Mouse (Mus musculus) adrenal gland, postnatal 14 days (tissue): ENCODE measurements around the gene Galnt6. TPM values are rescaled to one million over a fixed set of nuclear protein-coding genes. Genes with fewer than 3 reads are reported as not detected.

Experiments used
- DNase-seq: peaks from one replicate; pipeline ENCODE4 v3.0.0; 2021; ENCODE audit warnings: mixed read lengths
- total RNA-seq: library from RNA; stranded (reverse); gene quantifications from 2 replicates; pipeline ENCODE4 v1.2.3, GENCODE M21; 2021

Galnt6 gene
- total RNA-seq, 1 experiment from 2014 or later, result 8.1 TPM

DNA sequence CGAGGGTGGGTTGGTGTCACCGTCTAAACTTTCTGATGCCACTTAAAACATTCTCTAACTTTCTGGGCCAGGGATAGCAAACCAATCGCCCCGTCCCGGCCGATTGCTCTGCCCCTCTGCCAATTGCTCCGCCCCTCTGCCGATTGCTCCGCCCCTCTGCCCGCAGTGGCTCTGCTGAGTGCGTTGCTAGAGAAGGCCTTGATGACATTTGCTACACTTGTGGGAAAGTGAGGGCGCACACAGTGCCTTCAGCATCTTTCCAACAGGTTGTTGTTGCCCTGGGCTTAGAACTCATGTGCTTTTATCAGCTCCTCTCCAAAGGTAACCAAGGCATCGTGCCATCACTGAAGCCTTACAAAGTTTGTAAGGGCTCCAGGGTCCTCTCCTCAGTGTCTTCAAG, 43.9 kb downstream of the Galnt6 start:
- DNase-seq, result no peak

DNA sequence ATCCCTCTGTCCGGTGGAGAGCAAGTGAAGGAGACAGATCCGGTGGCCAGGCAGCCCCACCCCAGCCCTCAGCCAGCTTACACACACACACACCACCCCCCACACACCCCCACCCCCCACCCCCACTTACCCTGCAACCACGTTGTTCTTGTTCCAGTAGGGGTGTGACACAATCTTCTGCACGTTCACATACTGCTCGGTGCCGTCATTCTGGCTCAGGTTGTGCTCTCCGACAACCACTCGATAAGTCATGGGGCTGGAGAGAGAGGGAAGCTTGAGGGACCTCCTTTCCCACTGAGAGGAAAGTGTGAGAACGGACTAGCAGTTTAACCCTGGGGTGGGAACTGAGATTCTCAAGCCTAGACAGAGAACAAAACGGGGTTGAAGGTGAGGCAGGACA, 44.7 kb downstream of the Galnt6 start:
- no peak for DNase-seq

DNA sequence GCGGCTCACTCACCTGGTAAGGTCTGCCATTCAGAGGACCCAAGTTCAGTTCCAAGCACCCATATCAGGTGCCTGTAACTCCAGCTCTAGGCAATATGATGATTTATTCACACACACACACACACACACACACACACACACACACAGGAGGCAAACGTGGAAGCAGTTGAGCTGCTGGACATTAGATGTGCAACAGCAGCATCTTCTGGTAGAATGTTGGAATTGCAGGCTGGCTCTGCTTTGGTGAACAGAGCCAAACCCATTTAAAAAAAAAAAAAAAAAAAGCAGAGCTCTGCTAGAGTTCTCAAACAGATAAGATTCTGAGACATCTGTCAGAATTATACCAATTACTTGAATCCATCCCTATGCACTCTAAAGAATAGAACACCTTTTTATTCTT, 46.1 kb downstream of the Galnt6 start:
- DNase-seq, result peak; percentile 85

DNA sequence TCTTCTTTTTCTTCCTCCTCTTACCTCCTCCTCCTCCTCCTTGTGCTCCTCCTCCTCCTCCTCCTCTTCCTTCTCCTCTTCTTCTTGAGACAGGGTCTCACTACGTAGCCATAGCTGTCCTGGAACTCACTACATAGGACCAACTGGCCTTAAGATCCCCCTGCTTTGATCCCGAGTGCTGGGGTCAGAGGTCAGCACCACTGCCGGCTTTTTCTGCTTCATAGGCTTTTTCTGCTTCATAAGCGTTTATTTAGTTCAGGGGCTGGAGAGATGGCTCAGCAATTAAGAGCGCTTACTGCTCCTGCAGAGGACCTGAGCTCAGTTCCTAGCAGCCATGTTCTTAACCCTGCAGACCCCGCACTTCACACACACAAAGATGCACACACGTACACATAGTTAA, 47.4 kb downstream of the Galnt6 start:
- DNase-seq, result no peak

DNA sequence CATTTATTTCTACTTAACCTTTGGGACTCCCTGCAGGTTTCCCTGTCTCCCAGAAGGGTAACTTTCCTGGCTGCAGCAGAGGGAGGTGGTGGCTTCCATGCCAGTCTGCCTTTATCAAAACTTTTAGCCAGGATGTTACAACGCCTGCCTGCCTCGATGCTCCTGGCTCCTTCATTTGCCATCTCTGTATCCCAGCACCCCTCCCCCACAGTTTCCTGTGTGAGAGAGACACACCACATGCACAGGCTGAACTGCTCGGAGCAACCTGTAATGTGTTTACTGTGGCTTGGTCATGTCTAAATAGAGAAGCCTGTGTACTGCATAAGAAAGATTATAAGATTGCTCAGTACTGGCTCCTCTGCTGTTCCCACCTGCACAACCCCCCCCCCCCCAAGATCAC, 48.8 kb downstream of the Galnt6 start:
- no peak for DNase-seq

DNA sequence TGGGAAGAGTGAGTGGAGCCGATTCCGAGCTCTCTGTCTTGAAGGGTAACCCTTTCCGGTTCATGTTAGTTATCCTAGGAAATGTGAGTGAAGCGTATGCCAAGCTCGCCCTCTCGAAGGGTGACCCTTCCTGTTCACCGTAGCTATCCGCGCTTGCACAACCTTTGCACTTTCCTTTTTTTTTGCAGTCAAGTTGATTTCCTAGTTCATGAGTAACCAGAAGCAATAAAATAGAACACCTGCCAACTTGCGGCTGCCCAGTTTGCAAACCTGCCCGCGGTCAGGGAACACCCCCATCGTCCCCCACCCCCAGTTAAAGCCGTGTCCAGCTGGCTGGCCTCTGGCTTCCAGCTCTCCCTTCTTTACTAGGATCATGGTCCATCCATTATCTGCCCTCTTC, 50.2 kb downstream of the Galnt6 start:
- no peak for DNase-seq

DNA sequence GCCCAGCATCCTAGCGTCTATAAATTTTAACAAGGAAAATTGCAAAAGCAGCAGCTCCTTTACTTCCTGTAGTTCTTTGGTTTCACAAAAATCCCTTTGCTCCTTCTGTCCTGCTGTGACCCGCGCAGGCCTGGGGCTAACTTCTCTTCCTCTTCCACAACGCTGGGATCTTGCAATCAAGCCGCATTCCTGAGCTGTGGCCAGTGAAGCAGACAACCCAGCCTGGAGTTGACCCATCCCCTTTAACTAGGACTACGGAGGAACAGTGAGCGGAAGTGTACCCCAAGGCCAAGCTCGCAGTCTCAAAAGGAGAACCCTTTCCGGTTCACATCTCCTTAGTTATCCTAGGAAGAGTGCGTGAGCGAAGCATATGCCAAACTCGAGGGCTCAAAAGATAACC, 50.6 kb downstream of the Galnt6 start:
- no peak for DNase-seq

DNA sequence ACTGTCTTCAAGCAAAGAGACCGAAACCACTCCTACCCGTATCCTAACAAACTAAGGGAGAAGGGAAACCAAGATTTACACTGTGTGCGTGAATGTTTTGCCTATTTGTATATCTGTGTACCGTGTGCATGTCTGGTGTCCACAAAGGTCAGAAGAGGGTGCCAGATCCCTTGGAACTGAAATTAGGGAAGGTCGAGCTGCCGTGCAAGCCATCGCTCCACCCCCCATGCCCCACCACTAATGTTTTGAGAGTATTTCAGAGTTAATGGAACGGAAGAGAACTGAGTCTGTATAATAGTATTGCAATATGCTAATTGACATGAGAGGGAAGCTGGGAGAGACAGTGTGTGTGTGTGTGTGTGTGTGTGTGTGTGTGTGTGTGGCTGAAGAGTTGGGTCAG, 51.5 kb downstream of the Galnt6 start:
- DNase-seq, result no peak

DNA sequence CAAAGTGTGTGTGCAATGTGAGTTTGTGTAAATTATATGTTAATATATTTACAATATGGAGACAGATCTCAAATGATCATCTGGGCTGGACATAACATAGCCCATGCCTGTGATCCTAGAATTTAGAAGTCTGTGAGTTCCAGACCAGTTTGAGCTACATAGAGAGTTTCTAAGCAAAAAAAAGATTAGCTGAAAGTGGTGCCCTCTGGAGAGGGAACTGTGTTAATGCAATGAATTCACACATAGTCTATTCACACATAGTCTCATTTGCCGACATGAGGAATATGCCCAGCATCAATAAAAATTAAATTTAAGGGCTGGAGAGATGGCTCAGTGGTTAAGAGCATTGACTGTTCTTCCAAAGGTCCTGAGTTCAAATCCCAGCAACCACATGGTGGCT, 52.7 kb downstream of the Galnt6 start:
- no peak for DNase-seq

DNA sequence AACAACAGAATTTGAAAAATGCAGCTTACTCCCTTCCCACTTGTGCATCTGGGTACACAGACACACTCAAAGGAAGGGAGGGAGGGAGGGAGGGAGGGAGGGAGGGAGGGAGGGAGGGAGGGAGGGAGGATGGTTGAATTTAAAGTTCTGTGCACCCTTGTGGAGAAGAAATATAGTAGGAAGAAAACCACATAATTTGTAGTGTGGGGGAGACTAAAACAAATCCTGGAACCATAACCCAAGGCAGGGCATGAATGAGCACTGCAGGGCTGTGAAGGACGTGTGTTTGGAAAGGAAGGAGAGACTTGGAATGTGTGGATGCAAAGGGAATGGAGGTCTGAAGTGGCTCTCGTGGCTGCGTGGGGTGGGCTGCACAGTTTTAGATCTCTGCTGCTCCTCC, 53.7 kb downstream of the Galnt6 start:
- DNase-seq, result no peak

DNA sequence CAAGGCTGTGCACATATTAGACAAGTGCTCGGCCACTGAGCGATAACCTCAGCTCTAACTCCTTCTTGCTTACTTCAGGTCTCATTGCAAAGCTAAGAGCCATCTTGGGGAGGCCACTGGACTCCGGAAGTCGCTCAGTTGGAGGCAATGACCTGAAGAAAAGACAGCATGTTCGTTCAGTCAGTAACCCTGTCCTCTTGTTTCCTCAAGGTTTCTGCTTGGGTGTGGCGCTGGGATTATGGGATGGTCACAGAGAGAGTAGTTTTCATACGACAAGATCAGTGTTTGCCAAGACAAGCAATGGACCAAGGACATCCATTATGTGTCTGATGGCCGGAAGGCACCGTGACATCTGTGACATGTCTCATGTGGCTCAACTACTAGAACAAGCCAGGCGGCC, 54.6 kb downstream of the Galnt6 start:
- DNase-seq, result no peak

DNA sequence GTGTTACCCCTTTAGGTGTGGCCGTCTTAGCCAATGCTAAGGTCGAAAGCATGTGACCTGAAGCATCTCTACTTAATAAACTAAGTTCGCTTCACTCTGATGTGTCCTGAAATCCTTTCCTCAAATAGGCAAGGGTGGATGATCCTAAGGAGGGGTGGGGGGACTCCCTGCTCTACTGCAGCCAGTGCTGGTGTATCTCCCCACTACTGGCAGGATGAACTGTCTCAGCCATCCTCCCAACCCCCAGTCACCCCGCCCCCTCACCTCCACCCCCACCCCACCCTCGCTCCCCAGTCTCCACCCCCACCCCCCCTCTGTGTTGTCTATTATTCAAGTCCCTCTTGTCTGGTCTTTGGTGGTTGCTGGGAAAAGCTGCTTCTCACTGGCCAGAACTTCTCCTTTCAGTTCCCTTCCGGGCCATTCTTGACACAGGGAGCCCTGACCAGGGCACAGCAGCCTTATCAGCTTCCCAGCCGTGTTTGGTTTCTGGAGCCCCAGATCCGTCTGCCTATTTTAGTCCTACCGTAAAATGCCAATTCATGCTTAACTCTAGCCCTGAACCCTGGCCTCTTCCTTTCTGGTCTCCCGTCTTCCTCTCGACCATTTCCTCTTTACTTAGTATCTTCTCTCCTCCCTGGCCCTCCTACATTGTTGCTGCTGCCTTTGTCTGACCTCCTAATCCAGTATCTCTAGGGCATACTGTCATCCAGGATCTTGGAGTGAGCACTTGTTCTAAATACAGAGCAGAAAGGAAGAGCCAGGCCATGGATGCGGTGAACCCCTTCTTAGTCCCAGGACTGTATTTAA, 55.4 kb downstream of the Galnt6 start:
- no peak for DNase-seq

DNA sequence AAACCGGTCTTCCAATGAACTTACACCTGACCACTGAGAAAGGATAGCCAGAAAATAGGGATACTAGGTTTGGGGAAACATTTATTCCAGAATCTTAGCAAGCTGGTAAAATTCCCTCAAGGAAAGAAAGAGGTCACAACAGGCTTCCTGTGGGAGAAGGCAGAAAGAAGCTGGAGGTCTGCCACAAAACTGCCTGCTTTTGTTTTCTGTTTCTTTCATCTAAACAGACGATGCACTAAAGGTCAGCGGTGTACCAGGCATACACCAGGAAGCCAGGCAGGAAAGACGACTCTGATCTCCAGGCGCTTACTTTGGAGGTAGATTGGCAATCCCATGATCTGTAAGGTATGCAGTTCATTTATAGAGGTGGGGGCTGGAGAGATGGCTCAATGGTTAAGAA, 58.3 kb downstream of the Galnt6 start:
- DNase-seq, result peak; percentile 53

DNA sequence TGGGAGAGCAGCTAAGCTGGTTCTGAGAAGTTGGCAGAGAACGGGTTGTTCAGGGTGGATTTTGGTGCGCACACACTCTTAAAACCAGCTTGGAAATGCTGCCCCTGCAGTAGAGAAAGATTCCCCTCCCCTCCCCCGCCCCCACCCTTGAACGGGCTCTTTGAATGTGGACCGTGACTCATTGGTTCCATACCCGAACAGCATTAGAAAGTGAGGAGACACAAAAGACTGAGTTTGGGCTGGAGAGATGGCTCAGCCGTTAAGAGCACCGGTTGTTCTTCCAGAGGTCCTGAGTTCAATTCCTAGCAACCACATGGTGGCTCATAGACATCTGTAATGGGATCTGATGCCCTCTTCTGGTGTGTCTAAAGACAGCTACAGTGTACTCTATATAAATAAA, 59.2 kb downstream of the Galnt6 start:
- no peak for DNase-seq

DNA sequence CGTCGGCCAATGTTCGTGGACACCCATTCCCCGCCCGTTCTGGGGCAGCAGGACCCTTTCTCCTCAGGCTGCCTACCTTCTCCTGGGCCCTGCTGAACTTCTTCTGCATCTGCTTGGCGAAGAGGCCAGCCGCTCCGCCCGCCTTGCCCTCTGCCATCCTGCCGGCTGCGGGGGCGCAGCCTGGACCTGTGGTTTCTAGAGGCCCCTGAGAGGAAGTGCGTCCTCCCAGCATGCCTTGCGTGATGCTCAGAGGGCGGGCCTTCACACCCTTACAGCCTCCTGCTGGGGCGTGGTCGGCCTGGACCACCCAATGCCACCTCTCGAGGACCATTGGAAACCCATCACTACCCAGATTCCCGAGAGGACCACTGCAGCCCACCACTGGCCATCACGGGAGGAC, 59.8 kb downstream of the Galnt6 start, which contains the start of gene Bin2:
Gene Bin2, minus strand, starts transcription at position 217 of the 400 bp plus-strand sequence.
- DNase-seq, result peak; percentile 54

DNA sequence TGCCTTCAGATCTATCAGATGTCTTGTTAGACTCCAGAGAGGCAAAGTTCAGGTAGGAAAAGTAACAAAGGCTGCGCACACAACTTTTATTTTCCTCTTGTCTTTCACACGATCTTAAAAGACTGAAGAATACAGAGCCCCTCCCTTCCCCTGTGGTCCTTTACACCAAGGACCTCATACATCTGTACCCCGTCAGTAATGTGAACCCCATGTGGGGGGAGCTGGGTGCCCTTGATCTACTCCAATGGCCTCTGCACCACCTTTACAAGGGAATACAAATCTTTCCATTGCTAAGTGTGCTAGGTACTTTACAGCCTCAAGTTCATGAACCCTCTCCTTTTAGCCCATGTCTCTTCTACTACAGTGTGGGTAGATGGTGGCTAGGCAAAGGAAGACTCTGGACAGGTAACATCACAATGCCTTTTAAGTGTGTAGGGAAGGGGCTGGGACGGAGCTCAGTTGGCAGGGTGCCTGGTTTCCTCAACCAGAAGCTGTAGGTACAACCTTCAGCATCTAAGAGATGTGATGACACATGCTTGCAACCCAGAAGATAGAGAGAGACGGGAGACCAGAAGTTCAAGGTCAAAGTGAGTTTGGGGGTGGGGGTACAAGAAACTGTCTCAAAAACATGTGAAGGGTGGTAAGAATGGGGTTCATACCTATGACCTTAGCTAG, 61.2 kb downstream of the Galnt6 start:
- no peak for DNase-seq

DNA sequence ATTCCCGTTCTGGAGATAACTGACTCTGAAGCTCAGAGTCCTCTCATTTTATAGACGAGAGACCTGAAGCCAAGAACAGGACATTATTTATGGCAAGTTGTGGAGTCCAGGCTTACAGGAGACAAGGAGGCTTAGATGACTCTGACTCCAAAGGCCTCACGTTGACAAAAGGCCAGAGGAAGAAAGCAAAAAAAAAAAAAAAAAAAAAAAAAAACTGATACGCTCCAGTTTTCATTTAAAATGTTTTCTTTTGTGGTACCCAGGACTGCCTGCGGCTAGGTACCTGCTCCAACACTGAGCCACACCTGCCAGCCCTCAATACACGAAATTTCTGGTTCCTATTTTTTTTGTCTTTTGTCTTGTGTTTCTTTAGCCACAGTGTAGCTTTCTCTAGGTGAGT, 61.8 kb downstream of the Galnt6 start:
- no peak for DNase-seq

DNA sequence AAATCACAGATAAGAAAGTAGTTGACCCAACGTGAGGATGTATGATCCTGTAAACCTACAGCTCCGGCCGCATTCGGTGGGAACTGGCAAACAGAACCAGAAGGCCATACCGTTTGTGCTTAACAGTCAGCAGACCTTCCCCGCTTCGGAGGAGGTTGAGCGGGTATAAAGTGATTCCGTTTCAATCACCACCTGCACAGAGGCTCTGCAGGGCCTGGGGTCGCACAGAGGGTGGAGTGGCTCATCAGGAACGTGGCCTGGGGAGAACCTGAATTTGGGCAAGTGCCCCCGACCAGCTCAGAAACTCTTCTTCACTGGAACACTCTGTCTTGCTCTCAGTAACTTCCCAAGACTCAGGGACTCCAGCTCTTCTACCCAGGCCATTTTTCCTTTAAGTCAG, 62.3 kb downstream of the Galnt6 start:
- no peak for DNase-seq

DNA sequence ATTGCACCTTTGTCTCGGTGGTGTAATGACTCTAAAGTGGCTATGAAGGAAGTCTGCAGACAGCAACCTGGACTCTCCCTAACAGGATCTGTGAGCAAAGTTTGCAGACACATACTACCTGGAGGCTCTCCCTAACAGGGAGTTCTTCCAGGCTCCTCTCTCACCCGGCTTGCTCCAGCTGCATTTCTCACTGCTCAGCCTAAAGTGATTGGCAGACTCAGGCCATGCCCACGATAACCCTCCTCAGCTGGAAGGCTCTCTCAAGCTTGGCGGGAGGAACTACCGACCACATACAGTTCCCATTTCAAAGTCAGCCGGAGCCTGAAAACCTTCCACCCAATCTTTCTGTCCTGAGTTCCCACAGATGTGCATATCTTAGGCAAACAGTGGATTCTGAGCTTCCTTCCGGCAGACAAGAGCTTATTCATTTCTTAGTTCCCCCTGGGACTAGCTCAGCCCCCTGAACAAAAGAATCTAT, 62.9 kb downstream of the Galnt6 start:
- no peak for DNase-seq

DNA sequence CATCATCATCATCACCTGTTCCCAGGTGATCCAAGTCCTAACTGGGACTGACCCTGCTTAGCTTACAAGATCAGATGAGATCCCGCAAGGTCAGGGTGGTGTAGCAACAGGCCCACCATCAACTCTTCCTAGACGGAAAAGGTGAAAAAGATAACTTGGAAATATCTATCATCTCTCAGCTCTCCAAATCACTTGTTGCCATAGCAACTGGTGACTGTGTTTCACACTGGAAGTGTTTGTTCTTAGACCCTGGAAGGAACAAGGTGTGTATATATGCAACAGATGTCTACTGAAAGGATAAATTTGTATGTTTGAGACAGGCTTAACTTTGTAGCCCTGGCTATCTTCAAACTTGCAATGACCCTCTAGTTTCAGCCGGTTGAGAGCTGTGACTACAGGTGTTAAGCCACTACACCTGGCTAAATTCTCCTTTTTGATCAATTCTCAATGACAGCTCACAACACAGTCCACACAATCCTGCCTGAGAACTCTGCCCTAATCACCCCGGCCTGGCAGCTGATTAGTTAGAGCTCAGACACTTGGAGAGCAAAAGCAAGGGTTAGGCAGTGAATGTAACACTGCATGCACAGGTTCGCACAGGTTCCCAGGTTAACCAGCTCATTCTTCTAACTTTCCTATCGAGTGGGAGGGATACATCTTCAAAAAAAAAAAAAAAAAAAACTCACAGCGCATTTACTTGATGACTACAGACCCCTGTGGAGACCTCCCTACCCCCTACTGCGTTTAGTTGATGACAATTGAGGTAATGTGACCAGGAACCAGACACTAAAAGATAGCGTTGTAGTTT, 63.6 kb downstream of the Galnt6 start:
- no peak for DNase-seq

DNA sequence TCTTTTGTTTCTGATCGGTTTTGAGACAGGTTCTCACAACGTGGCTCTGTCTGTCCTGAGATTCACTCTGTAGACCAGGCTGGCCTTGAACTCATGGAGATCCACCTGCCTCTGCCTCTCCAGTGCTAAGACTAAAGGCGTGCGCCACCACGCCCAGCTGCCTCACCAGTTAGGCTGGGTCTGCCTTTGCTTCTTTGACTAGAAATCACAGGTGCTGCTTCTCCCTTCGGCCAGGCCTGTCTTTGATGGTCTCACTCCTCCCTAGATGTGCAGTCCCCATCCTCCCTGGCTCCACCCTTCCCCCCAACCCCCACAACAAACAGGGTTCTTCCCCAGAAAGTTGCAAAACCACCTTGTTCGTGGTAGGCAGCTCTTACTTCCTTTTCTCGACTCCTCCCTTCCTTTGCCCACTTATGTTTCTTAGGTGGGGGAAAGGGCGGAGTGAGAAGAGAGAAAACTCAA, 64.3 kb downstream of the Galnt6 start:
- no peak for DNase-seq

DNA sequence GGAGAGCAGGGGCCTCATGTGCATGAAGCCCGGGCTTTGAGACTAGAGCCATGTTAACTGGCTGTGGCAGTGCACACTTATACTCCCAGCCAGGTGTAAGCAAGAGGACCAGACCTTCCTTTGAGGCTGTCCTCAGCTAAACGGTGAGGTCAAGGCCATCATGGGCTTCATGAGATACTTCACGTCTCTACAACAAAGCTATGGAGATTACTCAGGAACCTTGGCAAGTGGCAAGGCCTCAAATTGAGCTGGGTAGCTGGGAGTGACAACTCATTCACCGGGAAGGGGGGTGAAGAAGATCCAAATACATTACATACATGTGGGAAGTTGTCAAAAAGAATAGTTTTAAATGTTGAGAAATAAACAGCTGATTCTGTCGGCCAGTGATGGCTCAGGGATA, 68.4 kb downstream of the Galnt6 start:
- peak; percentile 48 for DNase-seq

DNA sequence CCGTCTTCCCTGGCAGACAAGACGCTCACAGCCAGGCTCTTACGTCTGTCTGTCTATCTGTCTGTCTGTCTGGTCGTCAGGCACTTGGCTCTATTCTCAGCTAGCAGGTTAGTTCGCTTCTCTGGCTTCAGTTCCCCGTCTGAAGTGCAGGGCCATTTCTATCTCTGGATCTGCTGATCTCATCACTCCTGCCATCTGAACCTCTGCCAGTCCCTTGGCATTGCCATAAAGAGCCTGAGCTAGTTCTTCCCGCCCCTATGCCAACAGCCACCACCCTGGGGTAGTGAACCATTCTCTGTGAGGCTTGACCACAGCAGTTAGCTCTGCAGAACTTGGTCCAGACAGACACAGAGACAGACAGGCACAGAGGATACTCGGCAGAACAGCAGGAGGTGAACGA, 68.9 kb downstream of the Galnt6 start:
- DNase-seq, result peak; percentile 58
